Mouse (Mus musculus) forebrain, embryonic 12.5 days (tissue): Measurements from ENCODE around the gene Wnt7a. TPM values are rescaled to one million over a fixed set of nuclear protein-coding genes. Genes with fewer than 3 reads are reported as not detected.

Experiments used
- ATAC-seq: fragments of 200-750 bp; cut with Nextera tagmentation; 2 replicates; pipeline ENCODE4 v1.8.0; 2017; ENCODE audit warnings: moderate TSS enrichment; ENCODE audit not compliant: low FRiP score
- H3K27ac ChIP-seq: fragments of 300-500 bp; sonication (generic); 2 replicates; pipeline ENCODE4 v1.5.1; 2016; ENCODE audit warnings: mild to moderate bottlenecking
- H3K27me3 ChIP-seq: fragments of 300-500 bp; sonication (generic); 2 replicates; pipeline ENCODE4 v1.6.1; 2016; ENCODE audit warnings: mild to moderate bottlenecking
- H3K36me3 ChIP-seq: fragments of 300-500 bp; sonication (generic); replicated peaks from 2 replicates; pipeline ENCODE4 v1.6.1; 2016; ENCODE audit warnings: mild to moderate bottlenecking
- H3K4me1 ChIP-seq: fragments of 300-500 bp; sonication (generic); 2 replicates; pipeline ENCODE4 v1.6.1; 2016
- H3K4me2 ChIP-seq: fragments of 300-500 bp; sonication (generic); 2 replicates; pipeline ENCODE4 v1.6.1; 2016; ENCODE audit warnings: mild to moderate bottlenecking, moderate library complexity
- H3K4me3 ChIP-seq: fragments of 300-500 bp; sonication (generic); replicated peaks from 2 replicates; pipeline ENCODE4 v1.5.1; 2016; ENCODE audit warnings: mild to moderate bottlenecking
- H3K9ac ChIP-seq: fragments of 300-500 bp; sonication (generic); 2 replicates; pipeline ENCODE4 v1.6.1; 2016; ENCODE audit warnings: mild to moderate bottlenecking
- H3K9me3 ChIP-seq: fragments of 300-500 bp; sonication (generic); 2 replicates; pipeline ENCODE4 v1.6.1; 2016
- WGBS: fragments of 180-500 bp; shearing (Covaris S2); methylation state at CpG from one replicate; pipeline ENCODE4 v1.1.7; 2016; 5-methylcytosine and 5-hydroxymethylcytosine counted together
- polyA plus RNA-seq: library from polyadenylated mRNA; unstranded; fragments of >200 nt; fragmentation: Nextera tagmentation; extraction: Ambion mirVana; gene quantifications from 2 replicates; pipeline ENCODE4 v1.2.1, GENCODE M21; 2016

Gene Wnt7a
- polyA plus RNA-seq, result 16.0 and 22.0 TPM in 2 replicates

DNA sequence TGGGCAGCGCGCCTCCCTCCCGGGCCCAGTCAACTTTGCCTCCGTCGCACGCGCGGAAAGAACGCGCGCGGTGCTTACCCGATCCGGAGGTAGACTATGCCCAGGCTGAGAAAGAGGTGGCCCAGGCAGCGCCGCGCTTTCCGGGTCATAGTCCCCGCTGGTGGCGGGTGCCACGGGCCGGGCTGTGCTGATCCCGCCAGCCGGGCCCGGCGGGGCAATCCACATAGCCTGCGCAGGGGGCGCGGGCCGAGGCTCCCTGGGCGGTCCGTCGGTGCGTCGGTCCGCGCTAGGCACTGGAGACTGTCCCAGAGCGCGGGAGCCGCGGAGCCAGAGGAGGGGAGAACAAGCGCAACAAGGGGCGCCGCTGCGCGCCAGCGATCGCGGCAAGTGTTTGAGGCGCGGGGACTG is at the start of gene Wnt7a:
Gene Wnt7a (minus strand): TSS at position 403 of the 408 bp plus-strand sequence.
- Histone ChIP-seq H3K27me3 (peaks cover 74% of the 10 kb centered on the region), H3K4me2 (peak within 1 kb of the TSS; percentile 93), H3K36me3 (peaks cover 24% of the 10 kb centered on the region), H3K9ac (peak within 1 kb of the TSS; percentile 80), H3K9me3 (no peaks in the 10 kb centered on the region), H3K27ac (peak within 1 kb of the TSS; percentile 66), H3K4me1 (peaks cover 31% of the 10 kb centered on the region), H3K4me3 (peak within 1 kb of the TSS; percentile 69)
- 1% methylated on average over 41 of the region's 51 CpGs for WGBS
- peak; percentile 69 for ATAC-seq

DNA sequence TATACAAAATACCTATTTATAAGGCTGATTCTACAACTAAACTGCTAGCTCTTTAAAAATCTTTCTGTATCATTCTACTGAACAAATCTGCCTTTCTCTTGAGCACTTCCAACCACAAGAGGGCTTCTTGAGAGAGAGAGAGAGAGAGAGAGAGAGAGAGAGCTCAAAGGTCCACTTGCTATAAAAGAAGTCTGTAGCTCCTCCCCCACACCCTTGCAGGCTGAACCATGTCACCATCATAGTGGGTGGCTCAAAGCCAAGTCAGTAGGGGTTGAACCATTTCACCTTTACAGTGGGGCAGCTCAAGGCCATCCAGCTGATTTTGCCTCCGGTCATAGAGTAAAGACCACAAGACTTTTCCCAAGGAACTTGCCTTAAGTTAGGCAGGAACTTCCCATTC is 48.3 kb upstream of the Wnt7a start:
- Histone ChIP-seq H3K36me3 (peaks cover 22% of the 10 kb centered on the region), H3K9me3 (no peaks in the 10 kb centered on the region), H3K4me3 (no peak overlapping the region), H3K9ac (no peak overlapping the region), H3K27me3 (no peaks in the 10 kb centered on the region), H3K4me2 (no peak overlapping the region), H3K27ac (no peak overlapping the region), H3K4me1 (no peaks in the 10 kb centered on the region)
- no peak for ATAC-seq
- 96% methylated on average over 1 of the region's 1 CpGs for WGBS

DNA sequence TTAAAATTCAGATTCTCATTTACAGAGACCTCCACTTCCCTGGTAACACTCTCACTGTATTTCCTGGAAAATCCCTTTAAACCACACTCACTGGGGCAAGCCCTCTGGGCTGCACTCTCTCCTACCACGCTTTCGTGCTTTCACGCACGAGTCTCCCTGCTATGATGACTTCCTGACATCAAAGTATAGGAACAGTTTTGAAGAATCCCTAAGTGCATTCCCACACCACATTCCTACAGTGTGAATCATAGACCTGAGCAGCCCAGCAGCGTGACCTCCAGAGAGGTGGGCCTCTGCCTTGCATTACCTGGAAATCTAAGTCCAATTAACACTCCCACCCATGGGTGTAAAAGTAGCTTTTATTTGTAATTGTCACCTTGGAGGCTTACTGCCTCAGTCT is 43.4 kb upstream of the Wnt7a start:
- H3K4me2 ChIP-seq, result no peak overlapping the region
- no peak for ATAC-seq
- peaks cover 6% of the 10 kb centered on the region; the same call in 1 of the 2 replicates for H3K27me3 ChIP-seq
- no peak overlapping the region for H3K4me3 ChIP-seq
- no peaks in the 10 kb centered on the region for H3K9me3 ChIP-seq
- H3K27ac ChIP-seq, result no peak overlapping the region
- no peaks in the 10 kb centered on the region; the same call in 1 of the 2 replicates for H3K4me1 ChIP-seq
- H3K36me3 ChIP-seq, result no peaks in the 10 kb centered on the region
- 76% methylated on average over 5 of the region's 5 CpGs for WGBS
- H3K9ac ChIP-seq, result no peak overlapping the region

DNA sequence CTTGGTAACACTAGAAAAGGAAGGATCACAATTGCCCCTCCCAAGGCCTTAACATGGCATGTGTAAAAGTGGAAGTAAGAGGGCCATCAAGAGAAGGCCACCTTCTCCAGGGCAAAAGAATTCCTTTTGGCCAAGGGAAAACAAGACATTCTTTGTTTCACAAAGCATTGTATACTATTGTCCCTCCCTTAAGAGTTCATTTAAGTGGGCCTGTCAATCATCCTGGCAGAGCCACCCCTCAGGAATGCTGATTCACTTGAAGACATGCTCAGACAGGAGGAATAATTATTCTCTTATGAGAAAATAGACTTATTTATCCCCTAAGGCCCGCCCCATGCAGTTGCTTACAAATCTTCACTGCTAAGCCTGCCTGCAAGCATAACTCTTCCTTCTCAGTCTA is 40.9 kb upstream of the Wnt7a start:
- Histone ChIP-seq H3K9ac (no peak overlapping the region), H3K4me3 (no peak overlapping the region), H3K36me3 (no peaks in the 10 kb centered on the region), H3K4me1 (no peaks in the 10 kb centered on the region; the same call in 1 of the 2 replicates), H3K4me2 (no peak overlapping the region), H3K27me3 (peaks cover 8% of the 10 kb centered on the region), H3K9me3 (no peaks in the 10 kb centered on the region), H3K27ac (no peak overlapping the region)
- ATAC-seq, result no peak
- 52% methylated on average over 1 of the region's 1 CpGs for WGBS

DNA sequence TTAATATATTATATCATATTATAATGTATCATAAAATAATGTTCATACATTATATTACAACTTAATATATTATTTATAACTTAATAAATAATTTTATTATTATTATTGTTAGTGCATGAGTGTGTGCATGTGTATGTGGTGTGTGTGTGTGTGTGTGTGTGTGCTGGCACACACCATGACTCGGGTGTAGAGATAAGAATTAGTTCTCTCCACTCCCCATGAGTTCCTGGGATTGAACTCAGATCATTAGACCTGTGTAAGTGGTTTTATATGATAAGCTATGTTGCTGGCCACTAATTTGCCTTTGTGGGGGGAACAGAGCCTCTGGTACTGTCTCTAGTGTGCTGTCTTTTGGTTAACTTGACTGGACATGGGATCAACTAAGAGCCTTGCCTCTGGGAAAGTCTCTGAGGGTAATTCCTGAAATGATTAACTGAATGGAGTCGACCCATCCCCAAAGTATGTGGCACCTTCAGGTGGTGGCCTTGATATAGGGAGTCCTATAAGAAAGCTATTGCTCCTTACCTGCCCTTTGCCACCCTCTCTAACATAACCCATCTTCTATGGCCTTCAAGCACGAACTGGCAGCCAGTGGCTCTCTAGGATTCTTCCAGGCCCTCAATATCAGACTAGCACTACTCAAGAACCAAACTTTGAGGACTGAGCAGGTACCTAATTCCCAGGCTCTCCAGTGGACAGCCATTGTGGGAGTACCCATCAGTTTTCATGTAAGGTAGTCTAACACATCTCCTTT is 38.5 kb upstream of the Wnt7a start:
- Histone ChIP-seq H3K36me3 (no peaks in the 10 kb centered on the region), H3K9me3 (no peaks in the 10 kb centered on the region), H3K27me3 (peaks cover 16% of the 10 kb centered on the region), H3K27ac (no peak overlapping the region), H3K4me3 (no peak overlapping the region), H3K9ac (no peak overlapping the region), H3K4me2 (no peak overlapping the region), H3K4me1 (no peaks in the 10 kb centered on the region; the same call in 1 of the 2 replicates)
- ATAC-seq, result no peak
- 59% methylated on average over 3 of the region's 3 CpGs for WGBS

DNA sequence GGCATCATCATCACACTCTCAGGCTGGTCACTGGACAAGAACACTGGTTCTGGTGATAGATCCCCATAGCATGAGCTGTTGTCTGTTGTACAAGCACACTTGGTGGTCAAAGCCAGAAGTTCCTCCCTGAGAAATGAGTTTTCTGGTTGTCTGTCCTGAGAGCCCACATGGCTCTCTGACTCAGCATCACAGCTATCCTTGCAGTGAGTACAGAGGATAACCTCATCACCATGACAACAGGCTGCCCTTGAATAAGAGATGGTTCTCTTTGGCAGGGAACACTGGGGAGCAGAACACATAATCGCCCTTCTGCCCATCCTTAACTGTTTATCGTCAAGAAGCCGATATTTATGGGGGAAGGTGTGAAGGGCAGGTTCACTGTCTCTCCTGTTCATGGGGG is 34.2 kb upstream of the Wnt7a start:
- Histone ChIP-seq H3K36me3 (no peaks in the 10 kb centered on the region), H3K4me3 (no peak overlapping the region), H3K4me1 (peaks cover 7% of the 10 kb centered on the region), H3K27ac (no peak overlapping the region), H3K4me2 (no peak overlapping the region), H3K27me3 (peaks cover 16% of the 10 kb centered on the region), H3K9me3 (no peaks in the 10 kb centered on the region), H3K9ac (no peak overlapping the region)
- 85% methylated on average over 3 of the region's 3 CpGs for WGBS
- ATAC-seq, result no peak

DNA sequence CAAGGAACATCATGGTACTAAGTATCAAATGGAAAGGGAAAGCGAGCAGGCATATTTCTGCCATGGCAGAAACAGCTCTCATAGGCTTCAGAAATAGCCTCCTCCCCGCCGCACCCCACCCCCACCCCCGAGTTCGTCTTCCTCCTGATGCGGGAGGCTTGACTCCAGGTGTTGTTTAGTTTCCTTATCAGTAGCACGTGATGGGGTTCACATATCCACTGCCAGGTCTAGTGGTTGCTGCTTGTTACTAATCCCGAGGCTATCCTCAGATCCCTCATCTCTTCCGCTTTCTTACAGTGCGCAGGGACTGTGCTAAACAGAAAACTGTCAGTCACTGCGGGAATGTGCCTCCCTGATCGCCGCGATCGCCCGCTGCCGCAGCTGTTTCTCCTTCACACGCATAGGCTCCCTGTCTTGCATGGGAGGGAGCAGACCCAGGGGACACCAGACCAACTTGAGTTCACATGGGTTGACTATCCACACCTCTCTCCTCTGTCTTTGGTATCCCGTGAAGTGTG is 30.0 kb upstream of the Wnt7a start:
- H3K36me3 ChIP-seq, result no peaks in the 10 kb centered on the region
- peaks cover 7% of the 10 kb centered on the region for H3K4me1 ChIP-seq
- H3K4me2 ChIP-seq, result peak overlapping the region; percentile 72
- H3K4me3 ChIP-seq, result peak overlapping the region; percentile 58
- 6% methylated on average over 19 of the region's 19 CpGs for WGBS
- H3K27ac ChIP-seq, result 0 out of 2 replicates have a peak overlapping the region, but pooled peaks have one; percentile 27
- peak; percentile 67 for ATAC-seq
- H3K9me3 ChIP-seq, result no peaks in the 10 kb centered on the region
- H3K27me3 ChIP-seq, result peaks cover 24% of the 10 kb centered on the region
- H3K9ac ChIP-seq, result peak overlapping the region; percentile 70

DNA sequence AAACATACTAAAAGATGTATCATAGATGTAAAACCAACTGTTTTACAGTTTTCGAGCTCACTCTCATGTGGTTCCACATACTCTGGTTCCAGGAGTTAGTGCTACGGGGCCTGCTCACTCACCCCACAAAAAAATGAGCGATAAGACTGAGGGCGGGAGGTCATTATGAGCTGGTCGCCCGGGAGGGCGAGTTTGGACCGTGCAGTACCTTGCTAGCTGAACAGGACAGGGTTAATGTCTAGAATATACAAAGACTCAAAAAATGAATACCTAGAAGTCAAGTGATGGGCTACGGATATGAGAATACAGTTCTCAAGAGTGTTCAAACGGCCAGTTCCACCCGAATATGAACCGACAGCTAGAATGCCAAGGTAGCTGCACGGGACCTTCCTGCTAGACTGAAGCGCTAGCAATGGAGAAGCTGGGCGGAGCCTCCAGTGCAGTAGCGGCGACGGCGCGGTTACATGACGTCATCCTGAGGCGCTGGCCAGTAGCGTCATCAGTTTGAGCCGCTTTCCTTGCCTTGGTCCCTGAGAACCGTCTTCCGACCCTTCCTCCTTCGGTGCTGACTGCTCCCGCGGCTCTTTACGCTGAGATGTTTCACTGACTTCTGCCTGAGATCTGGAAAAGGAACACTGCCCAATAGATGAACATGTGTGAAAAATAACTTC is 29.4 kb upstream of the Wnt7a start:
- ATAC-seq, result peak; percentile 95
- Histone ChIP-seq H3K9ac (peak overlapping the region; percentile 70), H3K9me3 (no peaks in the 10 kb centered on the region), H3K4me2 (peak overlapping the region; percentile 72), H3K4me3 (peak overlapping the region; percentile 58), H3K27ac (0 out of 2 replicates have a peak overlapping the region, but pooled peaks have one; percentile 27), H3K4me1 (peaks cover 7% of the 10 kb centered on the region), H3K36me3 (no peaks in the 10 kb centered on the region), H3K27me3 (peaks cover 30% of the 10 kb centered on the region)
- 2% methylated on average over 30 of the region's 30 CpGs for WGBS

DNA sequence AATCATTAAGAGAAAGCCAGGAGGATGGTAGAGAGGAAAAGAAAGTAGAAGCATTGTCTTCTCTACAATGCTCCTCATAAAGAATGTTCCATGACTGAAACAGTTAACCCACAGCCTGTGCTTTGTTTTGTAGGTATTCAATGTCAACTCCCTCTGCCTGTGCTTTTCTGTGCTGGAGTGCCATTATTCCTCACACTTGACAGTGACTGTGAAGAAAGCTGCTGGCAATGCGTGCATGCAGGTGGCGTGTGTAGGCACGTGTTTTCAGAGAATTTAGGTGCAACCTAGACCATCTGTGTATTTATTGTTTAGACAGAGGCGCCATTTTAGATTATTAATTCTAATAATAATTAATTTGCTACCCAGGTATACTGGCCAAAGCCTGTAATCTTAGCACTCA is 13.0 kb upstream of the Wnt7a start:
- Histone ChIP-seq H3K27ac (no peak overlapping the region), H3K4me2 (no peak overlapping the region), H3K27me3 (peaks cover 27% of the 10 kb centered on the region), H3K36me3 (no peaks in the 10 kb centered on the region), H3K4me3 (no peak overlapping the region), H3K9ac (no peak overlapping the region), H3K4me1 (no peaks in the 10 kb centered on the region), H3K9me3 (no peaks in the 10 kb centered on the region)
- no peak for ATAC-seq
- WGBS, result 48% methylated on average over 4 of the region's 4 CpGs

DNA sequence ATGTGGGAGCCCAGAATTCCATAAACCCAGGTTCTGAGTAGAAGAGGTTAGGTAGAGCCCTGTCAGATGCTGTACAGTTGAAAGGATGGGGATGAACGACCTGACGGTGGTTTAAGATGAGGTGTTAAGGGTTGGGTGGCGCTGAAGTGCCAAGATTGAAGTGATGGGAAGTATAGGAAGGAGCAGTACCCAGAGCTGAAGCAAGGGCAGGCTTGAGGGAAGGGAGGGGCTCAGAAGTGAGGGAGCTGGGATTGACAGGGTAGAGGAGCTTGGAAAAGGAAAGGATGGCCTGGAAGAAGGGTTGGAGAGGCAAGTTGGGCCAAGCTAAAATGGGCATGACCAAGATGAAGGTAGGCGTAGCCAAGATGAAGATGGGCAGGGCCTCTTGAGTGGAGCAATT is 10.5 kb upstream of the Wnt7a start:
- no peak overlapping the region for H3K9ac ChIP-seq
- peaks cover 38% of the 10 kb centered on the region for H3K27me3 ChIP-seq
- 81% methylated on average over 4 of the region's 4 CpGs for WGBS
- no peaks in the 10 kb centered on the region for H3K9me3 ChIP-seq
- no peak overlapping the region for H3K27ac ChIP-seq
- H3K36me3 ChIP-seq, result no peaks in the 10 kb centered on the region
- H3K4me2 ChIP-seq, result no peak overlapping the region
- no peak overlapping the region for H3K4me3 ChIP-seq
- no peaks in the 10 kb centered on the region for H3K4me1 ChIP-seq
- ATAC-seq, result no peak

DNA sequence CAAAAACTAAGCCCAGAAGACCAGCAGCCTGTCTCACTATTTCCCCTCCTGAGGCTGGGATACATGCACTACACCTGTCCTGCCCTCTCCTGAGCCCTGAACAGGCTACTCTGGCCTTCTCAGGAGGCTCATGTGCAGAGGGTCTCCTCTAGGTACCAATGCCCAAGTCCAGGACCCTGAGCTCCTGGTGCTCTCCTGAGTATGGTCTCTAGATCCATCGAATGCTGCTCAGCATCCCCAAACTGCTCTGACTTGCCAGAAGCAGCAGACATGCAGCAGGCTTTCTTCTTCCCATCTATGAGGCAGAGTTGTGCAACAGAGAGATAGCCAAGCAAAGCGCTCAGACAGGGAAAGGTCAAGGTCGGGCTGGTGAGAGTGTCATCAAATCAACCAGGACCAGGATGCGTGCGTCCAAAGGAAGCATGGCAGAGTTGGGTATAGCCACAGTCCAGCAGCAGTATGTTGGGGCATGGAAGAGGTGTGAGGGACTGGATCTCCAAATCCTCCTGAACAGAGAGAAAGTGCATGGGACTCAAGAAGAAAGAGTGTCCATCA is 6.2 kb upstream of the Wnt7a start:
- H3K27me3 ChIP-seq, result peaks cover 59% of the 10 kb centered on the region
- H3K9ac ChIP-seq, result no peak overlapping the region
- no peaks in the 10 kb centered on the region for H3K36me3 ChIP-seq
- H3K4me3 ChIP-seq, result no peak overlapping the region
- H3K9me3 ChIP-seq, result no peaks in the 10 kb centered on the region
- no peak overlapping the region for H3K4me2 ChIP-seq
- H3K27ac ChIP-seq, result no peak overlapping the region
- 85% methylated on average over 5 of the region's 5 CpGs for WGBS
- no peak for ATAC-seq
- H3K4me1 ChIP-seq, result no peaks in the 10 kb centered on the region

DNA sequence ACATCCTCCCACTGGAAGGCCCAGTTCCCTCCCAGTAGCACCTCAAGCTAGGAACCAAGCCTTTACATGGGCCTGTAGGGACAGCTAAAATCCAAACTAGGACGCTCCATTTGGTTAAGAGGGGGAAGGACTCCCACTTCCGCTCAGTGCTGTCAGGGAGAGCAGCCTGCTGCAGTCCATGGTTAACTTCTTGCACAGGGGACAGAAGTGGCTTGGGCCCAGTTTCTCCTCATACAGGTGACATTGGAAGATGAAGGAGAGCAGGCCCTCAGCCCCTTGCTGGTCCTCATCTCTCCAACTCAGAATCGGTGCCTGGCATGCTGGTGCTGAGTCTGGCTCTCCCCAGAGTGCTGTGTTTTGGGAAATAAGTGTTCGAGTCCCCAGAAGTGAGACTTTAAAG is 5.0 kb upstream of the Wnt7a start:
- ATAC-seq, result no peak
- Histone ChIP-seq H3K36me3 (no peaks in the 10 kb centered on the region), H3K27me3 (peaks cover 58% of the 10 kb centered on the region), H3K4me2 (no peak overlapping the region), H3K4me3 (no peak overlapping the region), H3K27ac (no peak overlapping the region), H3K9me3 (no peaks in the 10 kb centered on the region), H3K9ac (no peak overlapping the region), H3K4me1 (peaks cover 6% of the 10 kb centered on the region)
- 78% methylated on average over 4 of the region's 4 CpGs for WGBS
